Mouse (Mus musculus) adrenal gland, adult 8-10 months (tissue): Measurements from ENCODE around the gene Speg. TPM values are rescaled to one million over a fixed set of nuclear protein-coding genes. Genes with fewer than 3 reads are reported as not detected.

Experiments
- DNase-seq: peaks from one replicate; pipeline ENCODE4 v3.0.0; 2022
- total RNA-seq, 4 experiments: library from RNA; stranded (reverse); gene quantifications; 2 replicates each; pipeline ENCODE4 v1.2.4; 2022

Speg gene
- total RNA-seq, 4 experiments from 2014 or later: 13.7 to 32.9 (median 22.2) TPM

- no peak for DNase-seq
Observed at GRCm38 (mm10) chr1:75443247-75444024, 68.3 kb downstream of the Speg start.

- no peak for DNase-seq
Observed at GRCm38 (mm10) chr1:75444208-75444607, 69.1 kb downstream of the Speg start.

- DNase-seq: no peak
Observed at GRCm38 (mm10) chr1:75445141-75445701, 70.1 kb downstream of the Speg start.

GRCm38 (mm10) chr1:75445751-75446611 is 70.9 kb downstream of the Speg start:
- peak; percentile 41 for DNase-seq

GRCm38 (mm10) chr1:75446656-75447055 is 71.6 kb downstream of the Speg start:
- DNase-seq: no peak

GRCm38 (mm10) chr1:75447265-75448051 is 72.4 kb downstream of the Speg start:
- no peak for DNase-seq

GRCm38 (mm10) chr1:75448052-75448431 is 72.9 kb downstream of the Speg start:
- no peak for DNase-seq

GRCm38 (mm10) chr1:75448937-75449336 is 73.8 kb downstream of the Speg start:
- no peak for DNase-seq

- DNase-seq: no peak
Observed at GRCm38 (mm10) chr1:75449377-75450135, 74.5 kb downstream of the Speg start.

- DNase-seq: no peak
Observed at GRCm38 (mm10) chr1:75450314-75451005, 75.4 kb downstream of the Speg start, which contains the start of gene Asic4. Gene Asic4, plus strand, starts transcription at chr1:75450436.

GRCm38 (mm10) chr1:75451900-75452299 is 76.8 kb downstream of the Speg start:
- no peak for DNase-seq

- DNase-seq: no peak
Observed at GRCm38 (mm10) chr1:75455433-75455832, 80.3 kb downstream of the Speg start.

- no peak for DNase-seq
Observed at GRCm38 (mm10) chr1:75455948-75456347, 80.9 kb downstream of the Speg start.

GRCm38 (mm10) chr1:75456746-75457564 is 81.9 kb downstream of the Speg start:
- no peak for DNase-seq

- DNase-seq: no peak
Observed at GRCm38 (mm10) chr1:75457710-75458024, 82.6 kb downstream of the Speg start.

GRCm38 (mm10) chr1:75458025-75458788 is 83.1 kb downstream of the Speg start:
- DNase-seq: no peak

- DNase-seq: no peak
Observed at GRCm38 (mm10) chr1:75458789-75459684, 83.9 kb downstream of the Speg start.

- no peak for DNase-seq
Observed at GRCm38 (mm10) chr1:75460297-75460696, 85.2 kb downstream of the Speg start.
